Mouse (Mus musculus): ENCODE data around the gene Nav2. TPM values are rescaled to one million over a fixed set of nuclear protein-coding genes. Genes with fewer than 3 reads are reported as not detected.

The Nav2 gene
- total and polyA plus RNA-seq, 3 experiments, result 20.4 to 49.9 (median 34.4) TPM

- DNase-seq, result no peak
- Histone ChIP-seq H3K36me3 (ENCODE audit: control insufficient read depth, insufficient read depth, low read length) (no peaks in the 10 kb centered on the region), H3K27ac (no peak overlapping the region), H3K79me2 (replicated peaks; ENCODE audit: control insufficient read depth, insufficient read depth, low read length) (peaks cover 5% of the 10 kb centered on the region), H3K4me1 (ENCODE audit: control insufficient read depth, insufficient read depth, low read length) (peaks cover 5% of the 10 kb centered on the region), H3K9ac (ENCODE audit: low read depth, low read length) (no peak overlapping the region), H3K4me3 (no peak overlapping the region), H3K27me3 (ENCODE audit: control insufficient read depth, insufficient read depth, low read length) (no peaks in the 10 kb centered on the region)
- intact Hi-C loops (cut with DNase I), result loop anchor here (5.0 kb wide), 1 partner anchor 64 kb away; no protein-coding TSS in a partner anchor
- WGBS, result 58% methylated on average over 2 of the region's 2 CpGs
- TF ChIP-seq CTCF (IDR thresholded peaks at IDR 0.05) (no peak), EP300 (IDR thresholded peaks at IDR 0.05; ENCODE audit: insufficient read depth, low read depth, low read length) (no peak), POLR2A (IDR thresholded peaks at IDR 0.05; ENCODE audit: insufficient read depth, low read depth, low read length) (no peak)
Observed at GRCm38 (mm10) chr7:49278531-49278930, 370.0 kb downstream of the Nav2 start.

GRCm38 (mm10) chr7:49280427-49280826 is 371.9 kb downstream of the Nav2 start:
- TF ChIP-seq POLR2A (IDR thresholded peaks at IDR 0.05; ENCODE audit: insufficient read depth, low read depth, low read length) (no peak), EP300 (IDR thresholded peaks at IDR 0.05; ENCODE audit: insufficient read depth, low read depth, low read length) (no peak), CTCF (IDR thresholded peaks at IDR 0.05) (no peak)
- no peak for DNase-seq
- Histone ChIP-seq H3K36me3 (ENCODE audit: control insufficient read depth, insufficient read depth, low read length) (no peaks in the 10 kb centered on the region), H3K4me3 (no peak overlapping the region), H3K27ac (no peak overlapping the region), H3K9ac (ENCODE audit: low read depth, low read length) (no peak overlapping the region), H3K4me1 (ENCODE audit: control insufficient read depth, insufficient read depth, low read length) (peaks cover 11% of the 10 kb centered on the region), H3K27me3 (ENCODE audit: control insufficient read depth, insufficient read depth, low read length) (no peaks in the 10 kb centered on the region), H3K79me2 (replicated peaks; ENCODE audit: control insufficient read depth, insufficient read depth, low read length) (peaks cover 3% of the 10 kb centered on the region; the same call in 1 of the 2 replicates)
- WGBS, result 68% methylated on average over 5 of the region's 5 CpGs
- intact Hi-C loops (cut with DNase I), result no loop called here

- WGBS, result 66% methylated on average over 7 of the region's 7 CpGs
- Histone ChIP-seq H3K27me3 (ENCODE audit: control insufficient read depth, insufficient read depth, low read length) (no peaks in the 10 kb centered on the region), H3K9ac (ENCODE audit: low read depth, low read length) (no peak overlapping the region), H3K27ac (no peak overlapping the region), H3K79me2 (replicated peaks; ENCODE audit: control insufficient read depth, insufficient read depth, low read length) (no peaks in the 10 kb centered on the region; the same call in 1 of the 2 replicates), H3K36me3 (ENCODE audit: control insufficient read depth, insufficient read depth, low read length) (no peaks in the 10 kb centered on the region), H3K4me1 (ENCODE audit: control insufficient read depth, insufficient read depth, low read length) (peaks cover 11% of the 10 kb centered on the region), H3K4me3 (no peak overlapping the region)
- intact Hi-C loops (cut with DNase I), result no loop called here
- no peak for DNase-seq
- no peak for TF ChIP-seq EP300 (IDR thresholded peaks at IDR 0.05; ENCODE audit: insufficient read depth, low read depth, low read length)
- no peak for TF ChIP-seq CTCF (IDR thresholded peaks at IDR 0.05)
- TF ChIP-seq POLR2A (IDR thresholded peaks at IDR 0.05; ENCODE audit: insufficient read depth, low read depth, low read length), result no peak
Observed at GRCm38 (mm10) chr7:49282446-49282845, 373.9 kb downstream of the Nav2 start.

- intact Hi-C loops (cut with DNase I), result no loop called here
- DNase-seq, result no peak
- TF ChIP-seq POLR2A (IDR thresholded peaks at IDR 0.05; ENCODE audit: insufficient read depth, low read depth, low read length) (no peak), EP300 (IDR thresholded peaks at IDR 0.05; ENCODE audit: insufficient read depth, low read depth, low read length) (no peak), CTCF (IDR thresholded peaks at IDR 0.05) (peak; percentile 22)
- Histone ChIP-seq H3K27ac (no peak overlapping the region), H3K9ac (ENCODE audit: low read depth, low read length) (no peak overlapping the region), H3K36me3 (ENCODE audit: control insufficient read depth, insufficient read depth, low read length) (no peaks in the 10 kb centered on the region), H3K27me3 (ENCODE audit: control insufficient read depth, insufficient read depth, low read length) (no peaks in the 10 kb centered on the region), H3K79me2 (replicated peaks; ENCODE audit: control insufficient read depth, insufficient read depth, low read length) (no peaks in the 10 kb centered on the region), H3K4me1 (ENCODE audit: control insufficient read depth, insufficient read depth, low read length) (peaks cover 10% of the 10 kb centered on the region), H3K4me3 (no peak overlapping the region)
- 39% methylated on average over 11 of the region's 11 CpGs for WGBS
Observed at GRCm38 (mm10) chr7:49283507-49284361, 375.2 kb downstream of the Nav2 start.

- WGBS, result 25% methylated on average over 8 of the region's 8 CpGs
- Histone ChIP-seq H3K4me1 (ENCODE audit: control insufficient read depth, insufficient read depth, low read length) (peaks cover 8% of the 10 kb centered on the region), H3K9ac (ENCODE audit: low read depth, low read length) (no peak overlapping the region), H3K79me2 (replicated peaks; ENCODE audit: control insufficient read depth, insufficient read depth, low read length) (peaks cover 1% of the 10 kb centered on the region; the same call in 1 of the 2 replicates), H3K27me3 (ENCODE audit: control insufficient read depth, insufficient read depth, low read length) (no peaks in the 10 kb centered on the region), H3K4me3 (no peak overlapping the region), H3K36me3 (ENCODE audit: control insufficient read depth, insufficient read depth, low read length) (no peaks in the 10 kb centered on the region), H3K27ac (no peak overlapping the region)
- TF ChIP-seq EP300 (IDR thresholded peaks at IDR 0.05; ENCODE audit: insufficient read depth, low read depth, low read length) (no peak), CTCF (IDR thresholded peaks at IDR 0.05) (no peak), POLR2A (IDR thresholded peaks at IDR 0.05; ENCODE audit: insufficient read depth, low read depth, low read length) (no peak)
- intact Hi-C loops (cut with DNase I), result no loop called here
- no peak for DNase-seq
Observed at GRCm38 (mm10) chr7:49288186-49288585, 379.7 kb downstream of the Nav2 start.

- H3K27ac ChIP-seq, result no peak overlapping the region
- TF ChIP-seq EP300 (IDR thresholded peaks at IDR 0.05; ENCODE audit: insufficient read depth, low read depth, low read length) (no peak), POLR2A (IDR thresholded peaks at IDR 0.05; ENCODE audit: insufficient read depth, low read depth, low read length) (no peak), CTCF (IDR thresholded peaks at IDR 0.05) (no peak)
- H3K36me3 ChIP-seq (ENCODE audit: control insufficient read depth, insufficient read depth, low read length), result no peaks in the 10 kb centered on the region
- peaks cover 1% of the 10 kb centered on the region; the same call in 1 of the 2 replicates for H3K79me2 ChIP-seq (replicated peaks; ENCODE audit: control insufficient read depth, insufficient read depth, low read length)
- WGBS, result 90% methylated on average over 4 of the region's 4 CpGs
- H3K4me1 ChIP-seq (ENCODE audit: control insufficient read depth, insufficient read depth, low read length), result peaks cover 2% of the 10 kb centered on the region
- H3K9ac ChIP-seq (ENCODE audit: low read depth, low read length), result no peak overlapping the region
- no peaks in the 10 kb centered on the region for H3K27me3 ChIP-seq (ENCODE audit: control insufficient read depth, insufficient read depth, low read length)
- DNase-seq, result no peak
- intact Hi-C loops (cut with DNase I), result no loop called here
- H3K4me3 ChIP-seq, result no peak overlapping the region
Observed at GRCm38 (mm10) chr7:49290308-49290707, 381.8 kb downstream of the Nav2 start.

All from heart, adult 2 months (tissue).